Mouse (Mus musculus): ENCODE data around the gene Dhdds.
A peak's percentile ranks its signal among the peaks of the same experiment; 100 is the strongest.

The Dhdds gene

GRCm38 (mm10) chr4:134000466-134001438, at the start of gene Dhdds:
Dhdds (minus strand) TSS chr4:134000918.
- peak; percentile 96 for DNase-seq

DNA sequence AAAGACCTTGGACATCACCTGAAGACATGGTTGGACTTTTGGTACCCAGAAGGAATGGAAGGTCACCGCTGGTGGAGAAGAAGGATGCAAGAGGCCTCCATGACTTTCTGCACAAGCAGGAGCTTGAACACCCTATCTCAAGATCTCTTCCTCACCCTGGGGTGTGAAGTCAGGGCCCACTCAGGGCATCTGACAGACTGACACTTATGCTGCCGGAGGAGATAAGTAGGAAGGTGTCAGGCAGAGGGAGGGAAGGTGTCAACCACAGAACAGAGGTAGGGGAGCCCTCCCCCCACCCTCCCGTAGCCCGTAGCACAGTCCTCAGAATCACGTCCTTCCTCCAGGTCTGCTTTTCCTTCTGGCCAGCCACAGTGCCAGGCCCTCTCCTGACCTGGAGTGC, 46.9 kb upstream of the Dhdds start:
- no peak for DNase-seq

- DNase-seq, result no peak
These were observed 42.3 kb upstream of the Dhdds start for GRCm38 (mm10) chr4:134043041-134043440.

- DNase-seq, result no peak
These were observed 40.8 kb upstream of the Dhdds start for GRCm38 (mm10) chr4:134041317-134042123.

DNA sequence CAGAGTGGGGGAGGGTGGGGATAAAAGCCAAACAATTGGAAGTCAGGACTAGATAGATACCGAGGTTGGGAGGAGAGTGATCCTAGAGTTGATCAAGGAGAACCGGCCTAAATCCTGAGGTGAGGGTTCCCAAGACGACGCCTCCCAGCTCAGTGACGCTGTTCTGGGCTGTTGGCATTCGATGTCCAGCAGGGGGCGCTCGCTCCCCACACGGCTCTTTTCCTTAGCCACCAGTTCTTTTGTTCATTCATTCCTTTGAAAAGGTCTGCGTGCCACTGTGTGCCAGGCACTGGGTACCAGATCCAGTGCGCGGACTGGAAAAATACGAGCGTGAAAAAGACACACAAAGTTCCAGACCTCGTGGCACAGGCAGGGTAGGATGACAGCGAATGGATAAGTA, 35.2 kb upstream of the Dhdds start:
- DNase-seq, result peak; percentile 81

DNA sequence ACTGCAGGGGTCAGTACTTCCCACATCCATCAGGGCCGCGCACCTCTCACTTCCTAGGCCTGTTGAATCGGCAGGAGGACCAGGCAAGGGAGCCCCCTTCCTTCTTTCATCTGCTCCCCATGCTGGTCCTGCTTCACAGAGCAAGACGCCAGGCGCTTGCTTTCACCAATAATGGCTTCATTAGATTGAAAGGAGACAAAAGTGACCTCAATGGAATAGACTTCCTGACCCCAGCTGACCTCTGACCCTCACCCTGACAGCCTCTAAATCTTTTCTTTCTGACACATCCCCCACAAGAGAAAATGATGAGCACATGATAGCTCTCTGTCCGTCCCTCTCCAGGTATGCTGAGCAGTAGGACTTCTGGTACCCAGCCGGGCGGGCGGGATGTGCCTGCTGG, 25.1 kb upstream of the Dhdds start:
- DNase-seq, result no peak

DNA sequence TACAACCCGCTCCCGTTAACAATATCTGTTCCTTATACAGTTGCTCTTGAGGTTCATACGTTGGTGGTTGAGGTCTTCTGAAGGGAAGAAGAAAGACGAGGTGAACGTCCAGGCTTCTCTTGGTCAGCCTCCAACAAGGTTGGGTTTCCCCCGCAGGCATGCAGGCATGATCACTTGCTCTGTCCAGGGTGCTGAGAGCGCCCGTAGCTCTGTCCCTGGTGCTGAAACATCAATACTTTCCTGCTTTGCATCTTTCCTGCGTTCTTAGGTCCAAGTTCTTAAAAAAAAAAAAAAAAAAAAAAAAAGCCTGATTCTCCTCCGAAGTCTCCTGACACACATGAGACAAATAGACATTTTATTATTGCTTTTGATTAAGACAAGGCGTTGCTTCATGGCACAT, 19.9 kb upstream of the Dhdds start:
- DNase-seq, result peak; percentile 80

GRCm38 (mm10) chr4:134019641-134020351, 19.1 kb upstream of the Dhdds start:
- DNase-seq, result no peak

DNA sequence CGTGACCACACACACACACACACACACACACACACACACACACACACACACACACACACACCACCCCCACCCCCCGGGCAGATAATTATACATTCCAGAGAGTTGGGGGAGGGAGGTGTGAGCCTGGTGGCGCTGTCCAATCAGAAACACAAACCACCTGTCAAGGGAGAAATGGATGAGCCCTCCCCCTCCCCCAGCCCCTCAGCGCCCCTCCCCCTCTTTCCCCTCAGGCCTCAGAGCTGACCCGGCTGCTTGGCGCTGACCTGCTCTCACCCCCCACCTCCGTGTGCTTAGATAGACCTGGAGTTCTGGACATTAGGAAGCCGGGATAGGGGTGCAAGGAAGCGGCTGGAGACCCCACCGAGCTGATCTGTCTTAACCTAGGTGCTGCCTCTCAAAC, 18.5 kb upstream of the Dhdds start:
- DNase-seq, result no peak

DNA sequence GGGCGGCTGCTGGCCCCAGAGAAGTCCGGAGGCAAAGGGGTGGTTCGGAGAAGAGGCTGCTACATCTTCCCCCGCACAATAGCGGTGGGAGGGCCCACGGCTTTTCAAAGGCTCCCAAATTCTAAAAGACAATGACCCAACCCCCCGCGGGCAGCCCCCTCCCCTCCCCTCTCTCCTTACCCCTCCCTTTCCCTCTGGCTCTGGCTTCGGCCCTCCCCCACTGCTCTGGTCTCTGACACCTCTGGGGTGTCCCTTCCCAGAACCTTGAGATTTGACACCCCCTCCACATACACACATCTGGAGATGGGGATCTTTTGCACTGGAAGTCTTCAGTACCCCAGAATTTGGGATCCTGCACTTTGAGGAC, 18.0 kb upstream of the Dhdds start, which contains the start of gene Lin28a:
Gene Lin28a (minus strand): TSS at position 63 of the 367 bp plus-strand sequence.
- DNase-seq, result no peak

- no peak for DNase-seq
These were observed 17.5 kb upstream of the Dhdds start for GRCm38 (mm10) chr4:134018038-134018778.

- DNase-seq, result no peak
These were observed 16.6 kb upstream of the Dhdds start for GRCm38 (mm10) chr4:134017201-134017865.

GRCm38 (mm10) chr4:134016767-134017166, 16.0 kb upstream of the Dhdds start:
- DNase-seq, result no peak

DNA sequence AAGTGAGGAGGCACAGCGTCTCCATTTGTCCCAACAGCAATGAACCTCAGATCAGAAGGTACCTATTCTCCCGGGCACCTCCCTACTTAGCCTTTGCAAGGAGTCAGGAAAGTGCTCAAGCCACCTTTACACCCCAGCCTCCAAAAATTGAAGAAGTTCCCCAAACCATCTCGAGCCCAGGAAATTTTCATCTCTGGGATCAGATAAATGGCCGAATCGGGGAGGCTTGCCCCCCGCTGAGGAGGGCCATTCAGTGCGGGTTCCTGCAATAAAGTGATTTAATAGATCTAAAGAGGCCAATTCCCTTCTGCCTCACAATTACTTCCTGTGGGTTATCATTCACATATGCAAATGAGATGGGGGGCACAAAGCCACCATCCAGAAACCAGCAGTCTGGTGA, 15.5 kb upstream of the Dhdds start:
- DNase-seq, result no peak

- no peak for DNase-seq
These were observed 12.3 kb upstream of the Dhdds start for GRCm38 (mm10) chr4:134012858-134013528.

DNA sequence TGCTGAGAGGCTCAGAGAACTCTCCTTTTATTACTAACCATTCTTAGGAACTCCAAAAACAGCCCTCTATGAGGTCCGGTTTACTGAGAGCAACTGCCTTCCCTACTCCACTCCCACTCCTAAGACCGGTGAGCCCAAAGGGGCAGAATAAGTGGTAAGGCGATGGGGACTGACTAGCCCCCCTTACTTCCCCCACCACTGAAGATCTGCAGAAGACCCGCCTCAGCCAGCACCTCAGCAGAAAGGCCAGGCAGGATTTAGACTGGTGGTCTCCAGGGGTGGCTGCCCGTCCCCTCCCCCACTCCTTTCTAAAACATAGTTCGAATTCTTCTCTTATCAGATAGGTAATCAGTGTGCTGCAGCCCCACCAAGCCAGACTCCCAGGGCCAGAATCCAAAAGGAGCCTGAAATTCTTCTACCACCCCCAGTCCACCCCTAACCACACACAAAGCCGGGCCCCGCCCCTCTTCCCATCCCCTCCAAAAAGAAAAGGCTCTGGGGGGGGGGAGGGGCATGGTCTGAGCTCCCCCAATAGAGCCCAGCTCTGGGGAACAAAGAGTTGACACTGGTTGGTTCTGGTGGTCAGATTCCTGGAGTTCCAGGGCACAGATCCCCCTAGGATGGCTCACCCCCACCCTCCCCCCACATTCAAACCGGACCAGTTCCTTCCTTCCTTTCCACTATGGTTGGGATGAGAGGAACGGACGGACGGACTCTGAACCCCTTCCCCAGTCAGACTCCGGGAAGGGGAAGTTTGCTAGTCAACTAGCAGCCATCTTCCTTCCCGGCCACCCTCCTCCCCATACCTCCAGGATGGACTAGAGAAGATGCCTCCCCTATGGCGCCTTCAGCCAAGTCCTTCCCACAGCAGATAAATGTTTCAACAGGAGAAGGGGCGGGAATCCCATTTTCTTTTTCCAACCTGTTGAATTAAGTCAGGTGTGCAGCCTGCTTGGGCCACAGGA, 11.0 kb upstream of the Dhdds start:
- DNase-seq, result no peak

DNA sequence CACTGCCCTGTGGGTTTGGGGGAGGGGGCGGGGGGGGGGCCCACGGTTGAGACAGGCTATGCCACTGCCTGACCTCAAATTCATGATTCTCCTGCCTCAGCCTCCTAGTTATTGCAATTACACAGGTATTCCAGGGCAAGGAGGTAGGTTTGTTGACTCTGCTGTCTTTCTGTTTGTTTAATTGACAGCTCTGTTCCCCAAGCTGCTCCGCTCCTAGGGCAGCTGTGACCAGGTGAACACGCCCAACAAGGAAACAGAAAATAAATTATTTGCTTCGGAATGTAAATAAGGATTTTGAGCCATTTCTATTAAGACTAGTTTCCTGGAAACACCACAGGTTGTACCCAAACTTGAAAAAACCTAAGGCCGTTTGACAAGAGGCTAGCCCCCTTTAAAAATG, 9.0 kb upstream of the Dhdds start:
- DNase-seq, result no peak

DNA sequence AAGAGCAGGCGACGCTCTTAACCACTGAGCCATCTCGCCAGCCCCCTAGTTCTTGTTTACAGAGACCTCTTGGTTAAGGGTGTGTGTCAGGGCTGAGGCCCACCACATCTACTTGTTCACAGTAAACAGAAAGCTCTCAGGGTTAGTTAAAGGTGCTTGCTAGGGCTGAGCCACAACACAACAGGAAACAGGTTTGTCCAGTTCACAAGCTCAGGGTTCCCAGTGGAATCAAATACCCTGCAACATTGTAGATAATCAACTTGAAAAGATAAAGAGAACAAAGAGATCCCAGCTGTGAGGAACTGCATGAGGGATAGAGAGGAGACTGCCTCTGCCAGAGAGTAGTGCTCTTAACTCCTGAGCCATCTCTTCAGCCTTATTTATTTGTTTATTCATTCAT, 6.1 kb upstream of the Dhdds start:
- DNase-seq, result no peak

DNA sequence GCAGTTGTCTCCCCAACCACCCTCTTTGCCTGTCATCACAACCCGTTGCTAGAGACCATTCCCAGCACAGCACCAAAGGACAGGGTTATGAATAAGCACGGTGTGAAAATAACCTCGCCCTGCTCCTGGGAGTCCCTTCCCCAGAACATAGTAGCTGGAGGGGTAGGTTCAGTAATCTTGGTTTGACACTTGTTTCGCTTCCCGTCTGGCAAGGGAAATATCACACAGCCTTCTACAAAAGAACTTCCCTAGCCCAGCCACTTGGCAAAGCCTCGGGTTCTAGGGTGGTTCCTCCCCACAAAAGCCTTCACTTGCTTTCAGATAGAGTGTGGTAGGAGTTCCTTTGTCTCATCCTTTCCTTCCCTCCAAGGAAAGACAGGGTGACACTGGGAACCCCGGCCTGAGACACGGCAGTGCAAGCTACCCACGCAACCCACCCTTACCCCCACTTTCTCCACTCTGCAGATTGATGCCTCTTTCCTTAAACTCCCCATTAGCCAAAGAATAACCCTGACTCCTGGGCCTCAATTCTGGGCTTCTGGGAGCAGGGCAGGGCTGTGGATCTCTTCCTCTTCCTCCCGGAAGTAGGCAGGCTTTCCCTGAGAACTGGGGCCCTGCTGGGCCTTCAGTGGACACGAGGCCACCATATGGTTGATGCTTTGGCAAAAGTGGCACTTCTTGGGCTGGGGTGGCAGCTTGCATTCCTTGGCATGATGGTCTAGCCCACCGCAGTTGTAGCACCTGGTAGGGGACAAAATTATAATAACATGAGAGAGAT, 5.1 kb upstream of the Dhdds start:
- no peak for DNase-seq
